Mouse (Mus musculus): ENCODE results near the gene Adprm.

DNA sequence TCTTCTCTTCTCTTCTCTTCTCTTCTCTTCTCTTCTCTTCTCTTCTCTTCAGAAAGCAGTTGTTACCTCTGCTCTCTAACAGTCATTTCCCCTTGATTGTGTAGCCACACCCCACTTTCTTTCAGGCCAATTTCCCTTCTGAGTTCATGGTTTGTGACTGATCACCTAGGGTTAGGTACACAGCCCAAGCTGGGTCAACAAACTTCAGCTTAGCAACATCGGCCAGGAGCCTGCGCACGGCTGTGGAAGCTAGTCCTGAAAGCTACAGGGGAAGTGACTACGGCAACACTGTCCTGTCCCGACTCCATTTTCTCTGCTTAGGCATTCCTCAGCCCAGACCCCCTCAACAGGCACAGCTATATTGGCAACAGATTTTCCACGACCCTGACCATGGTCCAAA is 7.4 kb downstream of the Adprm start:
- TF ChIP-seq CHD2 (IDR thresholded peaks at IDR 0.05; ENCODE audit: low read depth, low read length) = no peak
- no peak for TF ChIP-seq MAFK (IDR thresholded peaks at IDR 0.05; ENCODE audit: insufficient read depth, low read depth, low read length)
- no peak for TF ChIP-seq ZNF384 (IDR thresholded peaks at IDR 0.05; ENCODE audit: low read depth, low read length)
- no peak for TF ChIP-seq HCFC1 (IDR thresholded peaks at IDR 0.05; ENCODE audit: borderline replicate concordance, insufficient read depth, low read length)
